Mouse (Mus musculus): Measurements from ENCODE around the gene Stx3. TPM values are rescaled to one million over a fixed set of nuclear protein-coding genes. Genes with fewer than 3 reads are reported as not detected.

The Stx3 gene
- polyA plus RNA-seq, 1 experiment from 2014 or later: 17.9 TPM

DNA sequence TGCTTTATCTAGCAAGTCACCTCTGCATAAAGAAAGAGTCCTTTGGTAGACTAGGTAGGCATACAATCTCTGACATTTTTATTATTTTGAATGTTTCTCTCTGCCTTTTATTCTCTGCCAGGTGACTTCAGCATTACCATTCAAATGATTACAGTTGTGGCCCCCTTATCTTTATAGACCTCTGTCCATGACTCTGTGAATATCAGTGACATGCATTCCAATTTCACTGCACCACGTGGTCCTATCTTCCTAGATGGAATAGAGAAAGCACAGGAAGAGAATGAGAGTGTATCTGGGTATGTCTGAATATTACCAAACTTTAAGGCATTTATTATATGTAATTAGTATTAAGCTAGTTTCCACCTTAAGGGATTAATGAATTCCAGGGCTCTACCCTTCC, 82.7 kb downstream of the Stx3 start:
- TF ChIP-seq CTCF (IDR thresholded peaks at IDR 0.05; ENCODE audit: low read depth) (no peak), EP300 (optimal IDR thresholded peaks at IDR 0.05) (no peak)
- Histone ChIP-seq H3K36me3 (ENCODE audit: control insufficient read depth, insufficient read depth, low read length) (no peaks in the 10 kb centered on the region), H3K4me3 (ENCODE audit: low read depth, low read length) (no peak overlapping the region), H3K9ac (ENCODE audit: low read length) (no peak overlapping the region), H3K27ac (replicated peaks) (no peak overlapping the region), H3K27me3 (ENCODE audit: control insufficient read depth, insufficient read depth, low read length) (no peaks in the 10 kb centered on the region), H3K4me2 (replicated peaks; ENCODE audit: low read depth) (no peak overlapping the region), H3K4me1 (replicated peaks; ENCODE audit: control insufficient read depth, insufficient read depth) (no peaks in the 10 kb centered on the region), H3K9me3 (ENCODE audit: control insufficient read depth, low read length) (no peaks in the 10 kb centered on the region)
- 50% methylated on average over 1 of the region's 1 CpGs for WGBS
- ATAC-seq (ENCODE audit: low FRiP score, low TSS enrichment): no peak
- DNase-seq (ENCODE audit: low spot score): no peak

DNA sequence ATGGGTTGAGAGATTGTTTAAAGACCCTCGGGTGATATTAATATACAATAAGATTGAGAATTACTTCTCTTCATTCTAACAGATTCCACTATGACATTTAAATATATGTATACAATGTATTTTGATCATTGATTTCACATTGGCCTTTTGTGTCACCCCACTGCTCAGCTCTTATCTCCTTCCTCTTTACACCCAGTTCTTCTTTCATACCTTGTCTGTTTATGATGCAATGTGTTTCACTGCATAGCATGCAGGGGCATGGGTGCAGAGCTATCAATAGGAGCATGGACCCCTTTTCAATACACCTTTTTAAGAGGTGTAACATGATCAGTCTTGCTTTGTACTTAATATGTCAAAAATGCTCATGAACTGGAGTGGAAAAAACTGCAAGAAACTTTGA, 88.9 kb downstream of the Stx3 start:
- WGBS: 74% methylated on average over 1 of the region's 1 CpGs
- DNase-seq (ENCODE audit: low spot score) (no peak), ATAC-seq (ENCODE audit: low FRiP score, low TSS enrichment) (no peak)
- Histone ChIP-seq H3K27ac (replicated peaks) (no peak overlapping the region), H3K9ac (ENCODE audit: low read length) (no peak overlapping the region), H3K4me3 (ENCODE audit: low read depth, low read length) (no peak overlapping the region), H3K4me2 (replicated peaks; ENCODE audit: low read depth) (no peak overlapping the region), H3K9me3 (ENCODE audit: control insufficient read depth, low read length) (no peaks in the 10 kb centered on the region), H3K36me3 (ENCODE audit: control insufficient read depth, insufficient read depth, low read length) (no peaks in the 10 kb centered on the region), H3K27me3 (ENCODE audit: control insufficient read depth, insufficient read depth, low read length) (no peaks in the 10 kb centered on the region), H3K4me1 (replicated peaks; ENCODE audit: control insufficient read depth, insufficient read depth) (no peaks in the 10 kb centered on the region)
- TF ChIP-seq EP300 (optimal IDR thresholded peaks at IDR 0.05): no peak
- TF ChIP-seq CTCF (IDR thresholded peaks at IDR 0.05; ENCODE audit: low read depth): no peak

DNA sequence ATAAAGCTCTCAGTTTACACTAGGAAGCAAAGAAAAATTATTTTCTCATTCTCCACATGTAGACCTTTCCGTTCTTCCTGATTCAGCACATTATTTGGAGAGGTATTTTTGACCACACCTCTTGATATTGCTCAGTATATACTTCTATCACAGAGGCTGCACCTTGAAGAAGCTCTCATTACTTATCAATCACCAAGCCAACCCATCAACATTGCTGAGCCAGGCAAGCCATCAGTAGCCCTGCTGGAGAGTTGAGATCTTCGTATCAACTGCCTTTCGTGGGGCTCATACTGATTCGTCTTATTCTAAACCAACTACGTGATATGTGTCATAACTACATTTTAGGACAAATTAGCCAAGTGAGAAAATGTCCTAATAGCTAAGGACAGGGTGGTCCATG, 91.9 kb downstream of the Stx3 start:
- ATAC-seq (ENCODE audit: low FRiP score, low TSS enrichment) (no peak), DNase-seq (ENCODE audit: low spot score) (no peak)
- H3K9ac ChIP-seq (ENCODE audit: low read length): no peak overlapping the region
- TF ChIP-seq EP300 (optimal IDR thresholded peaks at IDR 0.05) (no peak), CTCF (IDR thresholded peaks at IDR 0.05; ENCODE audit: low read depth) (no peak)
- no peaks in the 10 kb centered on the region for H3K36me3 ChIP-seq (ENCODE audit: control insufficient read depth, insufficient read depth, low read length)
- H3K4me1 ChIP-seq (replicated peaks; ENCODE audit: control insufficient read depth, insufficient read depth): no peaks in the 10 kb centered on the region
- H3K4me2 ChIP-seq (replicated peaks; ENCODE audit: low read depth): no peak overlapping the region
- H3K9me3 ChIP-seq (ENCODE audit: control insufficient read depth, low read length): no peaks in the 10 kb centered on the region
- H3K27ac ChIP-seq (replicated peaks): no peak overlapping the region
- WGBS: 88% methylated on average over 5 of the region's 5 CpGs
- no peaks in the 10 kb centered on the region for H3K27me3 ChIP-seq (ENCODE audit: control insufficient read depth, insufficient read depth, low read length)
- H3K4me3 ChIP-seq (ENCODE audit: low read depth, low read length): no peak overlapping the region

DNA sequence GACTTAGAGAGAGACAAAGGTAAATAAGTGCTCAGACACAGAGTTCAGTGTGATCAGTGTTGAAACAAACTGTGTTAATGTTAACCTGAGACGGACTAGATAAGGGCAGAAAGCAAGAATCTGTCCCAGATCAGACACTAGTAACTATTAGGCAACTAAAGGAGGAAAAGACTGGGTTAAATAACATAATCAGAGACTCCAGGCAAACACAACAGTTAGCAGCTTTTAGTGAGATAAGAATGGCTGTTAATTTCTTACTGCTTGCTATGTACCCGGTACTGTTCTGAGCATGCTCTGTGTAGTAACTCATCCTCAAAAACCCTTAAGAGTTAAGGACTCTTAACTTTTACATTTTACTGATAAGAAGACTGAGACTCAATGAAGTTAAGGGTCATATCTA, 93.3 kb downstream of the Stx3 start:
- Histone ChIP-seq H3K36me3 (ENCODE audit: control insufficient read depth, insufficient read depth, low read length) (no peaks in the 10 kb centered on the region), H3K27ac (replicated peaks) (no peak overlapping the region), H3K4me1 (replicated peaks; ENCODE audit: control insufficient read depth, insufficient read depth) (no peaks in the 10 kb centered on the region), H3K4me3 (ENCODE audit: low read depth, low read length) (no peak overlapping the region), H3K27me3 (ENCODE audit: control insufficient read depth, insufficient read depth, low read length) (no peaks in the 10 kb centered on the region), H3K4me2 (replicated peaks; ENCODE audit: low read depth) (no peak overlapping the region), H3K9ac (ENCODE audit: low read length) (no peak overlapping the region), H3K9me3 (ENCODE audit: control insufficient read depth, low read length) (no peaks in the 10 kb centered on the region)
- ATAC-seq (ENCODE audit: low FRiP score, low TSS enrichment) (no peak), DNase-seq (ENCODE audit: low spot score) (no peak)
- WGBS: 57% methylated on average over 2 of the region's 2 CpGs
- TF ChIP-seq CTCF (IDR thresholded peaks at IDR 0.05; ENCODE audit: low read depth) (no peak), EP300 (optimal IDR thresholded peaks at IDR 0.05) (no peak)

Other genes starting within 250 kb of the Stx3 start
- gene Ms4a6d, start 214.6 kb downstream of the Stx3 start, polyA plus RNA-seq (2015; fragmentation: Nextera tagmentation; extraction: Ambion mirVana): 4.5 and 5.0 TPM in 2 replicates
- gene Ms4a2, start 195.7 kb downstream of the Stx3 start, polyA plus RNA-seq (2015; fragmentation: Nextera tagmentation; extraction: Ambion mirVana): 0.16 and 0.24 TPM in 2 replicates
- gene Ms4a3, start 178.6 kb downstream of the Stx3 start, polyA plus RNA-seq (2015; fragmentation: Nextera tagmentation; extraction: Ambion mirVana): 0.07 and 0.10 TPM in 2 replicates
- gene Oosp2, start 158.8 kb downstream of the Stx3 start, polyA plus RNA-seq (2015; fragmentation: Nextera tagmentation; extraction: Ambion mirVana): not detected in 2 replicates
- not detected in 2 replicates for gene Oosp1, start 128.3 kb downstream of the Stx3 start, polyA plus RNA-seq (2015; fragmentation: Nextera tagmentation; extraction: Ambion mirVana)
- gene Oosp3, start 122.3 kb downstream of the Stx3 start, polyA plus RNA-seq (2015; fragmentation: Nextera tagmentation; extraction: Ambion mirVana): not detected in 2 replicates
- gene Gif, start 71.8 kb downstream of the Stx3 start, polyA plus RNA-seq (2015; fragmentation: Nextera tagmentation; extraction: Ambion mirVana): 161 and 172 TPM in 2 replicates
- 49.2 and 51.4 TPM in 2 replicates for gene Mrpl16, start 49.0 kb downstream of the Stx3 start, polyA plus RNA-seq (2015; fragmentation: Nextera tagmentation; extraction: Ambion mirVana)
- gene Olfr1417, start 19.8 kb upstream of the Stx3 start, polyA plus RNA-seq (2015; fragmentation: Nextera tagmentation; extraction: Ambion mirVana): not detected in 2 replicates
- not detected in 2 replicates for gene Olfr1418, start 41.7 kb upstream of the Stx3 start, polyA plus RNA-seq (2015; fragmentation: Nextera tagmentation; extraction: Ambion mirVana)
- not detected in 2 replicates for gene Olfr1419, start 55.7 kb upstream of the Stx3 start, polyA plus RNA-seq (2015; fragmentation: Nextera tagmentation; extraction: Ambion mirVana)
- 0.06 and 0.08 TPM in 2 replicates for gene Olfr1420, start 67.2 kb upstream of the Stx3 start, polyA plus RNA-seq (2015; fragmentation: Nextera tagmentation; extraction: Ambion mirVana)
- gene Patl1, start 93.0 kb upstream of the Stx3 start, polyA plus RNA-seq (2015; fragmentation: Nextera tagmentation; extraction: Ambion mirVana): 5.7 and 6.6 TPM in 2 replicates
- gene Osbp, start 146.5 kb upstream of the Stx3 start, polyA plus RNA-seq (2015; fragmentation: Nextera tagmentation; extraction: Ambion mirVana): 4.3 and 4.5 TPM in 2 replicates
- not detected in 2 replicates for gene Olfr1423, start 221.9 kb upstream of the Stx3 start, polyA plus RNA-seq (2015; fragmentation: Nextera tagmentation; extraction: Ambion mirVana)
- not detected in 2 replicates for gene Olfr1424, start 243.3 kb upstream of the Stx3 start, polyA plus RNA-seq (2015; fragmentation: Nextera tagmentation; extraction: Ambion mirVana)